Mouse (Mus musculus): Measurements from ENCODE around the gene Obsl1.

Gene Obsl1

DNA sequence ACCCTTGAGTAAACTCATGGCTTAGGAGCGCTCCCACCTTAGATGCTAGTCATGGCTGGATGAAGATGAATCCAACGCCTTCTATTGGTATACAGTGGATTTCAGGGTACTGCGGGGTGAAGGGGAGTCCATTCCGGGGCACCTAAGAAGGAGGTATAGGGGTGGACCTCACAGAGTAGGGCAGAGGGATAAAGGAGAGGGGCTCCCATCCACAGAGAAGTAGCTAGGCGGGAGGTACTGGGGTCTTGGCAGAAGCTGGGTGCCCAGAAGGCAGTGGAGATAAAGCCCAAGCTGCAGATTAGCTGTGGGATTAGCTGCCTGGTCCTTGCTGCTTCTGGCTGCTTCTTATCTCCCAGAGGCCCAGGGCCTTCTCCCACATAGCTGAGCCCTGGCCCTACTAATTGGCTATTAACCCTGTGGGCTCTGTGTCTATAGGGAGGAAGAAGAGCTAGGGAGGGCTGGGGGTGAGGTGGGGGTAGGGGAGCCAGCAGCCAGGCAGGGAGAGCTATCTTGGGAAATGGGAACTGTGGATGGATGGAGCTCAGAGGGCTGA, 42.5 kb downstream of the Obsl1 start:
- in situ Hi-C loops (cut with MboI; ENCODE audit: low pct_unique_long_range_greater_than_20kb in 1 of 2, low sequenced_read_pairs in 2 of 2, unreplicated experiment in 1 of 2) = no loop called here

DNA sequence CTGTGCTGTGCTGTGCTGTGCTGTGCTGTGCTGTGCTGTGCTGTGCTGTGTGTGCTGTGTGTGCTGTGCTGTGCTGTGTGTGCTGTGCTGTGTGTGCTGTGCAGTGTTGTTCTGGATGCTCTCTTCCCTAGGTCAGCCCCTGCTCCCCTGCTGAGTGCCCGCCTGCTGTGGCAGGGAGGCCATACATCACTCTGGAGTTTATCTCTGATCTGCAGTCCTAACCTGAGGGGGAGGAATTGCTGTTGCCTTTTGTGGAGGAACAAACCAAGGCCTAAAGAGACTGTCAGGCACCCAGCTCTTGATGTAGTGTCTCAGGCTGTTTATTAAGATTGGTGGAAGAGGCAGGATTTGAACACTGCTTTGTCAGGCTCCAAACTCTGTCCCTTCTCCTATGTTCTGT, 43.6 kb downstream of the Obsl1 start:
- in situ Hi-C loops (cut with MboI; ENCODE audit: low pct_unique_long_range_greater_than_20kb in 1 of 2, low sequenced_read_pairs in 2 of 2, unreplicated experiment in 1 of 2) = no loop called here

GRCm38 (mm10) chr1:75460297-75460696, 46.0 kb downstream of the Obsl1 start:
- in situ Hi-C loops (cut with MboI; ENCODE audit: low pct_unique_long_range_greater_than_20kb in 1 of 2, low sequenced_read_pairs in 2 of 2, unreplicated experiment in 1 of 2) = no loop called here

DNA sequence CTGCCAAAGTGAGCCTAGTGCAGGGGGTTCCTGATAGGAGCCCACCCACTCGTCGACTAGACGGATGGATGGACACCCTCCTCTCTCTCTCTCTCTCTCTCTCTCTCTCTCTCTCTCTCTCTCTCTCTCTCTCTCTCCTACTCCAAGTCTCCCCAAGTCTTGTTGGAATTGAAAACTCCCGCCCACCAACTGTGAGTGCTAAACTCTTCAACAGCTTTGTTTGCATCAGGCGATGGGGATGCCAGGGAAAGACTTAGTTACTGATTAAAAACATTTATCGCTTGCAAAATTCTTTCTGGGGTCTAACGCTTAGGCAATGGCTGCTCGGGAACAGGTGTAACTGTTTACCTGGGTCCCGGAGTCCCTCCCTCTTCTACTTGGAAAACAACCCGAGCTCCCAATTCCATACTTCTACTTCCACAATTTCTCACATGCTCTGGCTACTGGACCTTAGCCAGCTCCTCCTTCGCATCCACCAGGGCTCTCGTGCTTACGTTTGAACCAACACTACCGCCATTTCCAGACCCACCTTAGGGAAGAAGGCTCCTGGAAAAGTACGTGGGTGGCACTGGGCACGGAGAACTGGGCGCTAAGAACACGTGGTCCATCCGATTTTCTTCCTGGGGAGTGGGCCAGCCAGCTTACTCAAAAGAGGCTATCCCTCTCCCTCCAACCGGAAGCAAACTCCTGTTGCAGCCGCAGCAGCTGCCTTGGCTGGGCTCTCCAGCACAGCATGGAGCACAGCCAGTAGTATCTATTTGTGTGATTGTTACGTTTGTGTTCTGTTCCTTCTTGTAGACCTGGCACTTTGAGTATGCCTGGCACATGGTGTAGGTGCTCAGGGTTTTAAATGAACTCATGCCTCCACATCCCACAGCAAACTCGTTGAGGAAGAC, 47.2 kb downstream of the Obsl1 start:
- in situ Hi-C loops (cut with MboI; ENCODE audit: low pct_unique_long_range_greater_than_20kb in 1 of 2, low sequenced_read_pairs in 2 of 2, unreplicated experiment in 1 of 2) = no loop called here

DNA sequence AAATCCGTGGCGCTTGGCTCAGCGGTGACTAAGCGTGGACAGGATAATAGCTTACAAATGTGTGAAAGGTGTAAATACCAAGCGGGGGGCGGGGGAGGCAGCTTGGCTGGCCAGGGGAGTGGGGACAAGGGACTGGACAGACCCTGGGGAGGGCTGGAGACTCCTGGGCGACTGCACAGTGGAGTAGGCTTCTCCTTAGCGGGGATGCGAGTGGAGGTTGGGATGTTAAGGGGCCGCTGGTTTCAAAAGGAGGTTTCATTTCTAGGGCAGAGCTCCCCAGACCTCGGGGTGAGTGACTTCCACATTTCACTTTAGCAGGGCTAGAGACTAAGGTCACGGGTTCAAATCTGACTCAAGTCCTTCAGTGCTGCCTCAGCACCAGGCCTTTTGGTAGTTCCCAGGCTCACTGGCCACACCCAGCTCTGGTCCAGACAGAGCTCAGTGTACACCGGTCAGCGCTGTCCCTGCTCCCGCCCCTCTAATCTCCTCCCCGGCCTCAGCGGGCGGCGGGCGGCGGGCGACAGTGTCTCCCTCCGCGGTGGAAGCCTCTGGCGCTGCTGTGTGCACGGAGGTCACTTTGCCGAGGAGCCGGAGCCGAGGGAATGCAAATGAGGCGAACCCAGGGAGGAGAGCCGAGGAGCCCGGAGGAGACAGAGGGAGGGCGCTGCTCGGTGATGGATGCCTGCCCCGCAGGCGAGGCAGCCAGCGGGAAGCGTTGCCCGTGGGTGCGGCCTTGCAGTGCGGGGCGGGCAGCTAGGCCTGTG, 48.0 kb downstream of the Obsl1 start:
- in situ Hi-C loops (cut with MboI; ENCODE audit: low pct_unique_long_range_greater_than_20kb in 1 of 2, low sequenced_read_pairs in 2 of 2, unreplicated experiment in 1 of 2) = no loop called here

- in situ Hi-C loops (cut with MboI; ENCODE audit: low pct_unique_long_range_greater_than_20kb in 1 of 2, low sequenced_read_pairs in 2 of 2, unreplicated experiment in 1 of 2) = no loop called here
Observed at GRCm38 (mm10) chr1:75457710-75458024, 48.6 kb downstream of the Obsl1 start.

DNA sequence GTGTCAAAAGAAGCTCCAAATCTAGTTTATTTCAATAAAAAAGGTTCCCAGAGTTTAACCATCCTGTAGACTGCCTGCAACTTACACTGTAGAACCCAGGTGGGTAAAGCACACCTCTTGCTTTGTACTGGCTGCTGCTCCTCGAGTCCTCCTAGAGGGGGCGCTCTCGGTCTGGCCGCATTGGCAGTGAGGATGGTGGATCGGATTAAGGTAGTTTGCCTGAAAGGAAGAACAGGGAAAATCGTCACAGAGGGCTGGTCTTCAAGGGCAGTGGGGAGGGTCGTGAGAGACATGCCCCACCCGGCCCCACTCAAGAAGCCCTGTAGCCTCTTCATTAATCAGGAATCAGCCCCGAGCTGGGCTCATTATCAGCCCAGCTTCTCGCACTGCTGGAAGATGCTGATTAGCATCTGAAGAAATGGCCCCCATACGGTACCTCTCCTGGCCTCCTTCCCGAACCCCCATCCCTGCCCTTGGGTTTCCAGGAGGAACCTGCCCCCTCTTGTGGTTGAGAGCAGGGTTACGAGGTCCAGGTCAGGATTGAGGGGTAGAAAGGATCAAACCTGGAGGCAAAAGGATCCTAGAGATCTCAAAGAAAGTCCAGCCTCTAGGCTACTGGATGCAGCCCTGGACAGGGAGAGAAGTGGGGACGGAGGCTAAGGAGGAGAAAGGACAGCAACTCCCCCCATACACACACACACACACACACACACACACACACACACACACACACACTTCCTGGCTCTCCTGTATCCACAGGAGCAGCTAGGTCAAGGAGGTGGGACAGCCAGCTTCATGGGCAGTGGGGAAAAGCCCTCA, 49.3 kb downstream of the Obsl1 start:
- in situ Hi-C loops (cut with MboI; ENCODE audit: low pct_unique_long_range_greater_than_20kb in 1 of 2, low sequenced_read_pairs in 2 of 2, unreplicated experiment in 1 of 2) = no loop called here

- in situ Hi-C loops (cut with MboI; ENCODE audit: low pct_unique_long_range_greater_than_20kb in 1 of 2, low sequenced_read_pairs in 2 of 2, unreplicated experiment in 1 of 2) = no loop called here
Observed at GRCm38 (mm10) chr1:75455948-75456347, 50.3 kb downstream of the Obsl1 start.

DNA sequence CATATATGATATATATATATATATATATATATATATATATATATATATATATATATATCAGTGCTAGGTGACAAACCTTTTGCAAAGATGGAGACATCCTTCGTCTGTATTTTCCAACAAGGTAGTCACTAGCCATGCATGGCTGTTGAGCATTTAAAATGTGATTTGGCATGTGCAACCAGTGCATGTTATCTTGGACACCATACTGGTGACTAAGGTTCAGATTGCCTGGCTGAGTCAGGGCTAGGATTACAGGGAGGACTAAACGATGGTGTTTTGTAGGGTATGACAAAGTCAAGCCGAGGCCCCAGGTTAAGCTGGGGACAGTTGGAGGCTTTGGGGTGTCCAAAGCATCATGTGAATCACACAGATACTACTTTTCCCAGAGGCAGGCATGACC, 50.8 kb downstream of the Obsl1 start:
- in situ Hi-C loops (cut with MboI; ENCODE audit: low pct_unique_long_range_greater_than_20kb in 1 of 2, low sequenced_read_pairs in 2 of 2, unreplicated experiment in 1 of 2) = no loop called here

GRCm38 (mm10) chr1:75451900-75452299, 54.4 kb downstream of the Obsl1 start:
- in situ Hi-C loops (cut with MboI; ENCODE audit: low pct_unique_long_range_greater_than_20kb in 1 of 2, low sequenced_read_pairs in 2 of 2, unreplicated experiment in 1 of 2) = no loop called here

DNA sequence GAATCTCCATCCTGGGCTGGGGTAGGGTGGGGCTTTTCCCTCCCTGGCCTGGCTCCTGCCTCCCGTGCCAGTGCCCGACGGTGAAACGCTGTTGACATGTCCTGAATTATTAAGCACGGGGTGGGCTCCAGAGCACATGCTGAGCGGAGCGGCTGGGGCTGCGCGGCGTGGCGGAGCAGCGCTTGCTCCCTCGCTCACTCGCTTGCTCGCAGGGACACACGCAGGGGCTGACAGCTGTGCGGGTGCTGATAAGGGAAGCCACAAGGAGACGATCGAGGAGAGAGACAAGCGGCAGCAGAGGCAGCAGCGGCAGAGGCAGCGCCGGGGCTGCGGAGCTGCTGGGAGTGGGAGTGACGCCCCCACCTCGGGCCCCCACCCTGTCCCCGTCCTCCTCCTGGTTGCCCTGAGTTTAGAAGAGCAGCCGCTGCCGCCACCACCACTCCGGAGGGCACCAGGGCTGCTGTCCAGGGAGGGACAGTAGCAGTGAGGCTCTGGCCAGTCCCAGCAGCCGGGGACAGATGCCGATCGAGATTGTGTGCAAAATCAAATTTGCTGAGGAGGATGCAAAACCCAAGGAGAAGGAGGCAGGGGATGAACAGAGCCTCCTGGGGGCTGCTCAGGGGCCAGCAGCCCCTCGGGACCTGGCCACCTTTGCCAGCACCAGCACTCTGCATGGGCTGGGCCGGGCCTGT, 55.8 kb downstream of the Obsl1 start, which contains the start of gene Asic4:
Gene Asic4 (plus strand): TSS at position 123 of the 692 bp plus-strand sequence.
- in situ Hi-C loops (cut with MboI; ENCODE audit: low pct_unique_long_range_greater_than_20kb in 1 of 2, low sequenced_read_pairs in 2 of 2, unreplicated experiment in 1 of 2) = no loop called here

- in situ Hi-C loops (cut with MboI; ENCODE audit: low pct_unique_long_range_greater_than_20kb in 1 of 2, low sequenced_read_pairs in 2 of 2, unreplicated experiment in 1 of 2) = loop anchor here in 1 of 2 experiments (25.0 kb wide), 1 partner anchor 662 kb away; the partner anchor contains the start of gene Wnt10a
Observed at GRCm38 (mm10) chr1:75449377-75450135, 56.7 kb downstream of the Obsl1 start.

- in situ Hi-C loops (cut with MboI; ENCODE audit: low pct_unique_long_range_greater_than_20kb in 1 of 2, low sequenced_read_pairs in 2 of 2, unreplicated experiment in 1 of 2) = loop anchor here in 1 of 2 experiments (25.0 kb wide), 1 partner anchor 662 kb away; the partner anchor contains the start of gene Wnt10a
Observed at GRCm38 (mm10) chr1:75448937-75449336, 57.3 kb downstream of the Obsl1 start.

DNA sequence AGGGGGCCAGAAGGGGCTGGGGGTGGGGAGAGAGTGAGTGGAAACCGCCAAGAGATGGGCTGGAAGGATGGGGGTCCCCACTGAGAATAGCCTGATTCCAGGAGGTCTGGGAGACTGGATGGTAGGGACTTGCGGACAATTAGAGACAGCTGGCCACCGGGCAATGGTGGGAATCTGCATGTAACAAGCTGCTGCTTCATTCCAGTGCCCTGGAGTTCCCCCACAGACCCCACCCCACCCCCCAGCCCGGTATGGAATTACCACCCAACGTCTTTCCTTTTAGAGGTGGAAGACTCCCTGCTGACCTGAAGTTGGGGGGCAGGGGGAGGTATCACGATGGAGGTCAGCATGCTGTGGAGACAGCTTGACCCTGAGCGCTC, 58.2 kb downstream of the Obsl1 start:
- in situ Hi-C loops (cut with MboI; ENCODE audit: low pct_unique_long_range_greater_than_20kb in 1 of 2, low sequenced_read_pairs in 2 of 2, unreplicated experiment in 1 of 2) = loop anchor here in 1 of 2 experiments (25.0 kb wide), 1 partner anchor 661 kb away; the partner anchor contains the start of gene Wnt10a

- in situ Hi-C loops (cut with MboI; ENCODE audit: low pct_unique_long_range_greater_than_20kb in 1 of 2, low sequenced_read_pairs in 2 of 2, unreplicated experiment in 1 of 2) = loop anchor here in 1 of 2 experiments (25.0 kb wide), 1 partner anchor 660 kb away; the partner anchor contains the start of gene Wnt10a
Observed at GRCm38 (mm10) chr1:75447265-75448051, 58.8 kb downstream of the Obsl1 start.

GRCm38 (mm10) chr1:75446656-75447055, 59.6 kb downstream of the Obsl1 start:
- in situ Hi-C loops (cut with MboI; ENCODE audit: low pct_unique_long_range_greater_than_20kb in 1 of 2, low sequenced_read_pairs in 2 of 2, unreplicated experiment in 1 of 2) = loop anchor here in 1 of 2 experiments (25.0 kb wide), 1 partner anchor 659 kb away; the partner anchor contains the start of gene Wnt10a
